Mouse (Mus musculus): Measurements from ENCODE around the gene Zbtb11. TPM values are rescaled to one million over a fixed set of nuclear protein-coding genes. Genes with fewer than 3 reads are reported as not detected.
"Not testable (repeated sequence)": the region's sequence is repeated elsewhere in the genome, so short reads cannot be mapped to it uniquely, and the experiment has no call there.

The Zbtb11 gene
- total RNA-seq, 2 experiments from 2014 or later, result 8.8 to 10.4 TPM

DNA sequence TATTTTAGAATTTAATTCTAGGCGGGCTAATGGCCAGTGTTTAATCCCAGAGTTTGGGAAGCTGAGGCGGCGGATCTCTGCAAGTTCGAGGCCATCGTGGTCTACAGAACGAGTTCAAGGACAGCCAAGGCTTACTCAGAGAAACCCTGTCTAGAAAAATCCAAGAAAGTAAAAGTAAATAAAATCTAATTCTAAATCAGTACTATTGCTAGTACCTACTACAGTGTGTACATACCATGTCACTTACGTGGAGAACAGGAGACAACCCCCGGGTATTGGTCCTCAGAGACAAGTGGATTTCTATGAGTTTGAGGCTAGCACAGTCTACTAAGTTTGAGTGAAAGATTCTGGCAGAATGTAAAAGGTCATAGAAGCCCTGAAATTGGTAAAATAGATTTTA is 64.4 kb downstream of the Zbtb11 start:
- no peak for DNase-seq

DNA sequence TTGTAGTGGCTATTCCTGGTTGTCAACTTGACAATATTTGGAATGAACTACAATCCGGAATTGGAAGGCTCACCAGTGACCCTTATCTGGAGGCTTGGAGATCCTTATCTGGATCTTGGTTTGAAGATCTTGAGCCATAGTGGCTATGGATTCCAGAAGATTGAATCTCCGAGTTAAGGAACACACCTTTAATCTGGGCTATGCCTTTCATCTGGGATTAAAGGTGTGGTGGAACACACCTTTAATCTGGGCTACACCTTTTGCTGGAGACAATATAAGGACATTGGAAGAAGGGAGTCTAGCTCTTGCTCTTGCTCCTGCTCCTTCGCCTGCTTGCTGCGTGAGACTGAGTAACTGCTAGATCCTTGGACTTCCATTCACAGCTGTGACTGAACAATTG is 74.4 kb downstream of the Zbtb11 start, which contains the start of gene Senp7:
Gene Senp7 (plus strand): TSS at position 301 of the 400 bp plus-strand sequence.
- not testable (repeated sequence) for DNase-seq

DNA sequence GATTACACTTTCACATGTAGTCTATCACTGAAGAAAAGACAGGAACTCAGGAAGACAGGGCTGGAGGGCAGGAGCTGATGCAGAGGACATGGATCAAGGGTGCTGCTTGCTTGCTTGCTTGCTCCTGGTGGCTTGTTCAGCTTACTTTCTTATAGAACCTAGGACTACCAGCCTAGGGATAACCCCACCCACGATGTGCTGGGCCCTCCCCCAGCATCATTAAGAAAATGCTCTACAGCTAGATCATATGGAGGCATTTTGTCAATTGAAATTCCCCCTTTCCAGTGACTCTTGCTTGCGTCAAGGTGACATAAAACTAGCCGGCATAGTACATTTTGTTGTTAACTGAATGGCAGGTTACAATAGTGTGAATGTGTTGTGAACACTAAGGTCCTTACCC is 82.2 kb downstream of the Zbtb11 start:
- DNase-seq, result no peak

DNA sequence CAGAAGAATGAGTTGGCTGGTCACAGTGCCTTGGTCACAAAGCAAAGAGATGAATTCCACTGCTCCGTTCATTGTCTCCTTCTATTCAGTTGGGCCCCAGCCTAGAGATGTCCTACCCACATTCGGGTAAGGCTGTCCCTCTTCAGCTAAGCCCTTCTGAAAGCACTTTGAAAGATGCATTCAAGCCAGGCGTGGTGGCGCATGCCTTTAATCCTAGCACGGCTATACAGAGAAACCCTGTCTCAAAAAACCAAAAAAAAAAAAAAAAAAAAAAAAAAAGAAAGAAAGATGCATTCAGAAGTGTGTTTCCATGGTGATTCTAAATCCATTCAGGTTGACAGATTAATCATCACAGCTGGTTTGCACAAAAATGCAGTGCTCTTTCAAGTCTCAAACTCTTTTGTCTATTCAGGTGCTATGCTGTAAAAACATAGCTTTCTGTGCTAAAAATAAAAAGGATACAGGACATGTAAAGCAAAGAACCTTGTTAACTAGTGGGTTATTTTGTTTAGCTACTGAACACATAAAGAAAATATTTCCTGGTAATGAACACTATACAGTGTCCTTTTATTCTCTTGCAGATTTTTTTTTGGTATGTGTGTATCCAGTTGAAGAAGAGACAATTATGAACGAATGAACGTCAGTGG is 83.4 kb downstream of the Zbtb11 start:
- DNase-seq, result no peak

DNA sequence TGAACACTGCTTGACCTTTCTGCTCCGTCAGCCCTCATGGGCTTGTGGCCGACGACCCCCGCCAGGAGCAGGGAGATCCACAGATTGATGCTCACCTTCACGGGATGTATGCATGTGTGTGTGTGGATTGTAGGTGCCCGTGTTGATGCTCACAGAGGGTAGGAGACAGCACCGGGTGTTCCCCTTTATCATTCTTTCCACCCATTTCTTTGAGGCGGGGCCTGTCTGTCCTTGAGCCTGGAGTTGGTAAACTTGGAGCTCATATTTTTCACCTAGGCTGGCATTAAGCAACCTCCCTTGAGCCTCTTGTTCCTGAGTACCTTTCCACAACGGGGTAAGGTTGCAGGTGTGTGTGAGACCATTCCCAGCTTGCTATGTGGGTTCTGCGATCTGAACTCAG is 84.5 kb downstream of the Zbtb11 start:
- DNase-seq, result no peak

Other genes starting within 250 kb of the Zbtb11 start
- gene Nfkbiz, start 135.0 kb upstream of the Zbtb11 start, total RNA-seq (2021), result 1 to 10 TPM; 3.8 to 3.9 TPM
- gene Nxpe3, start 78.6 kb upstream of the Zbtb11 start, total RNA-seq (2021), result under 1 TPM; 0.50 to 0.55 TPM
- gene Cep97, start 39.0 kb upstream of the Zbtb11 start, total RNA-seq (2021), result 1 to 10 TPM; 4.7 to 6.3 TPM
- 100 to 1,000 TPM; 714 to 743 TPM for gene Rpl24, start 7.6 kb upstream of the Zbtb11 start, total RNA-seq (2021)
- gene Pcnp, start 55.9 kb downstream of the Zbtb11 start, total RNA-seq (2021), result 10 to 100 TPM; 73.1 to 74.5 TPM
- gene Trmt10c, start 63.9 kb downstream of the Zbtb11 start, total RNA-seq (2021), result 10 to 100 TPM; 12.5 to 13.5 TPM
- 10 to 100 TPM; 17.4 to 21.1 TPM for gene Senp7, start 74.5 kb downstream of the Zbtb11 start, total RNA-seq (2021)
- gene Impg2, start 230.4 kb downstream of the Zbtb11 start, total RNA-seq (2021), result under 1 TPM; 0.11 to 0.17 TPM

Data from heart, postnatal 4 days (tissue).